Mouse (Mus musculus) kidney, embryonic 14.5 days (tissue): ENCODE results near the gene Arfgap1. TPM values are rescaled to one million over a fixed set of nuclear protein-coding genes. Genes with fewer than 3 reads are reported as not detected.

Experiments used
- ATAC-seq: fragments of 200-750 bp; cut with Nextera tagmentation; 2 replicates; pipeline ENCODE4 v1.8.0; 2017; ENCODE audit warnings: moderate number of reproducible peaks, mild to moderate bottlenecking, moderate TSS enrichment, moderate library complexity; ENCODE audit not compliant: low FRiP score, low TSS enrichment
- H3K27ac ChIP-seq: fragments of 300-500 bp; sonication (generic); 2 replicates; pipeline ENCODE4 v1.5.1; 2014; ENCODE audit warnings: low read depth, mild to moderate bottlenecking, low read length, moderate library complexity, mixed read lengths
- H3K27me3 ChIP-seq: fragments of 300-500 bp; sonication (generic); 2 replicates; pipeline ENCODE4 v1.6.1; 2014; ENCODE audit warnings: mild to moderate bottlenecking, low read length; ENCODE audit not compliant: control insufficient read depth, insufficient read depth
- H3K36me3 ChIP-seq: fragments of 300-500 bp; sonication (generic); 2 replicates; pipeline ENCODE4 v1.6.1; 2014; ENCODE audit warnings: low read length, mixed read lengths; ENCODE audit not compliant: control insufficient read depth, insufficient read depth
- H3K4me1 ChIP-seq: fragments of 300-500 bp; sonication (generic); 2 replicates; pipeline ENCODE4 v1.6.1; 2014; ENCODE audit warnings: low read length, mixed read lengths; ENCODE audit not compliant: control insufficient read depth, insufficient read depth
- H3K4me2 ChIP-seq: fragments of 300-500 bp; sonication (generic); replicated peaks from 2 replicates; pipeline ENCODE4 v1.6.1; 2014; ENCODE audit warnings: low read depth, mild to moderate bottlenecking, low read length
- H3K4me3 ChIP-seq: fragments of 300-500 bp; sonication (generic); 2 replicates; pipeline ENCODE4 v1.5.1; 2014; ENCODE audit warnings: mild to moderate bottlenecking, low read length
- H3K9ac ChIP-seq: fragments of 300-500 bp; sonication (generic); 2 replicates; pipeline ENCODE4 v1.6.1; 2014; ENCODE audit warnings: low read depth, mild to moderate bottlenecking, low read length, moderate library complexity
- H3K9me3 ChIP-seq: fragments of 300-500 bp; sonication (generic); 2 replicates; pipeline ENCODE4 v1.6.1; 2016; ENCODE audit warnings: low read length; ENCODE audit not compliant: control insufficient read depth
- WGBS: fragments of 180-500 bp; shearing (Covaris S2); extraction: QIAGEN DNeasy Blood & Tissue Kit; methylation state at CpG from one replicate; pipeline ENCODE4 v1.1.7; 2014; 5-methylcytosine and 5-hydroxymethylcytosine counted together
- polyA plus RNA-seq: library from polyadenylated mRNA; unstranded; fragments of >200 nt; fragmentation: Nextera tagmentation; extraction: Ambion mirVana; gene quantifications from 2 replicates; pipeline ENCODE4 v1.2.1, GENCODE M21; 2014

The Arfgap1 gene
- polyA plus RNA-seq, 1 experiment from 2014 or later: 71.3 TPM

GRCm38 (mm10) chr2:180941869-180942268 is 25.2 kb upstream of the Arfgap1 start:
- ATAC-seq: no peak
- peaks cover 2% of the 10 kb centered on the region; the same call in 1 of the 2 replicates for H3K36me3 ChIP-seq
- no peaks in the 10 kb centered on the region for H3K27me3 ChIP-seq
- H3K4me3 ChIP-seq: no peak overlapping the region
- H3K4me2 ChIP-seq: no peak overlapping the region
- no peak overlapping the region for H3K9ac ChIP-seq
- H3K4me1 ChIP-seq: no peaks in the 10 kb centered on the region
- no peaks in the 10 kb centered on the region for H3K9me3 ChIP-seq
- H3K27ac ChIP-seq: no peak overlapping the region

- peaks cover 6% of the 10 kb centered on the region for H3K4me1 ChIP-seq
- WGBS: 22% methylated on average over 1 of the region's 1 CpGs
- H3K4me2 ChIP-seq: no peak overlapping the region
- H3K36me3 ChIP-seq: no peaks in the 10 kb centered on the region
- H3K27me3 ChIP-seq: no peaks in the 10 kb centered on the region
- no peak for ATAC-seq
- no peak overlapping the region for H3K9ac ChIP-seq
- no peaks in the 10 kb centered on the region for H3K9me3 ChIP-seq
- H3K27ac ChIP-seq: no peak overlapping the region
- H3K4me3 ChIP-seq: no peak overlapping the region
Observed at GRCm38 (mm10) chr2:180949947-180950346, 17.1 kb upstream of the Arfgap1 start.

GRCm38 (mm10) chr2:180952731-180953171 is 14.3 kb upstream of the Arfgap1 start:
- Histone ChIP-seq H3K27me3 (no peaks in the 10 kb centered on the region), H3K4me1 (peaks cover 13% of the 10 kb centered on the region), H3K9ac (peak overlapping the region; percentile 5; the same call in 1 of the 2 replicates), H3K36me3 (no peaks in the 10 kb centered on the region), H3K9me3 (no peaks in the 10 kb centered on the region), H3K4me2 (peak overlapping the region; percentile 92), H3K27ac (peak overlapping the region; percentile 31), H3K4me3 (peak overlapping the region; percentile 0; the same call in 1 of the 2 replicates)
- no peak for ATAC-seq
- WGBS: 14% methylated on average over 9 of the region's 9 CpGs

GRCm38 (mm10) chr2:180953638-180954037 is 13.4 kb upstream of the Arfgap1 start:
- ATAC-seq: no peak
- Histone ChIP-seq H3K4me2 (peak overlapping the region; percentile 92), H3K27ac (no peak overlapping the region), H3K9me3 (no peaks in the 10 kb centered on the region), H3K36me3 (no peaks in the 10 kb centered on the region), H3K4me1 (peaks cover 13% of the 10 kb centered on the region), H3K27me3 (no peaks in the 10 kb centered on the region), H3K9ac (peak overlapping the region; percentile 59; the same call in 1 of the 2 replicates), H3K4me3 (peak overlapping the region; percentile 61)
- 27% methylated on average over 2 of the region's 2 CpGs for WGBS

- Histone ChIP-seq H3K36me3 (no peaks in the 10 kb centered on the region), H3K9me3 (no peaks in the 10 kb centered on the region), H3K4me2 (peak within 1 kb of the TSS; percentile 92), H3K4me1 (peaks cover 13% of the 10 kb centered on the region), H3K9ac (peak within 1 kb of the TSS; percentile 59), H3K27me3 (no peaks in the 10 kb centered on the region), H3K27ac (peak within 1 kb of the TSS; percentile 48), H3K4me3 (peak within 1 kb of the TSS; percentile 61)
- WGBS: 1% methylated on average over 52 of the region's 52 CpGs
- peak; percentile 97 for ATAC-seq
Observed at GRCm38 (mm10) chr2:180954061-180955047, 12.7 kb upstream of the Arfgap1 start, which contains the start of gene Nkain4. Nkain4 (minus strand) TSS chr2:180954699.

GRCm38 (mm10) chr2:180959605-180960004 is 7.4 kb upstream of the Arfgap1 start:
- 72% methylated on average over 7 of the region's 7 CpGs for WGBS
- Histone ChIP-seq H3K36me3 (no peaks in the 10 kb centered on the region), H3K27me3 (no peaks in the 10 kb centered on the region), H3K4me3 (no peak overlapping the region), H3K4me2 (no peak overlapping the region), H3K9ac (no peak overlapping the region), H3K4me1 (peaks cover 10% of the 10 kb centered on the region; the same call in 1 of the 2 replicates), H3K27ac (no peak overlapping the region), H3K9me3 (no peaks in the 10 kb centered on the region)
- ATAC-seq: no peak

GRCm38 (mm10) chr2:180960187-180960586 is 6.8 kb upstream of the Arfgap1 start:
- no peaks in the 10 kb centered on the region for H3K9me3 ChIP-seq
- H3K36me3 ChIP-seq: no peaks in the 10 kb centered on the region
- peaks cover 4% of the 10 kb centered on the region; the same call in 1 of the 2 replicates for H3K4me1 ChIP-seq
- H3K4me2 ChIP-seq: no peak overlapping the region
- H3K27ac ChIP-seq: no peak overlapping the region
- WGBS: 54% methylated on average over 3 of the region's 3 CpGs
- no peak for ATAC-seq
- H3K27me3 ChIP-seq: no peaks in the 10 kb centered on the region
- no peak overlapping the region for H3K9ac ChIP-seq
- H3K4me3 ChIP-seq: no peak overlapping the region

GRCm38 (mm10) chr2:180962616-180963308 is 4.3 kb upstream of the Arfgap1 start:
- Histone ChIP-seq H3K9ac (no peak overlapping the region), H3K36me3 (no peaks in the 10 kb centered on the region), H3K27me3 (no peaks in the 10 kb centered on the region), H3K4me3 (no peak overlapping the region), H3K9me3 (no peaks in the 10 kb centered on the region), H3K4me1 (no peaks in the 10 kb centered on the region), H3K4me2 (no peak overlapping the region), H3K27ac (no peak overlapping the region)
- ATAC-seq: no peak
- WGBS: 66% methylated on average over 2 of the region's 2 CpGs
